Mouse (Mus musculus) megakaryocyte progenitor cell, adult 5-6 weeks (primary cell): ENCODE data around the gene Pard3b. TPM values are rescaled to one million over a fixed set of nuclear protein-coding genes. Genes with fewer than 3 reads are reported as not detected.
"Not testable (repeated sequence)": the region's sequence is repeated elsewhere in the genome, so short reads cannot be mapped to it uniquely, and the experiment has no call there.

Experiments
- ATAC-seq: replicated peaks from 2 replicates; pipeline ENCODE4 v1.8.0; 2016; ENCODE audit warnings: mild to moderate bottlenecking, moderate TSS enrichment, inconsistent platforms; ENCODE audit not compliant: poor library complexity
- total RNA-seq, 2 experiments: library from RNA; stranded (forward) in 1 of 2; stranded (reverse) in 1 of 2; fragments of 157-497, 149-512 nt in 1 of 2; fragments of 200-1000 nt in 1 of 2; gene quantifications; 2 replicates each; pipeline versions ENCODE4 v1.2.3 to v1.2.4; 2015 to 2017

The Pard3b gene
- total RNA-seq, 2 experiments from 2014 or later: 1.4 to 3.0 TPM

GRCm38 (mm10) chr1:62562987-62563386, 924.4 kb downstream of the Pard3b start:
- ATAC-seq: no peak

GRCm38 (mm10) chr1:62564245-62565119, 925.9 kb downstream of the Pard3b start:
- ATAC-seq: no peak

GRCm38 (mm10) chr1:62565120-62565809, 926.6 kb downstream of the Pard3b start:
- ATAC-seq: no peak

GRCm38 (mm10) chr1:62566596-62566995, 928.0 kb downstream of the Pard3b start:
- no peak for ATAC-seq

GRCm38 (mm10) chr1:62576939-62577590, 938.4 kb downstream of the Pard3b start:
- ATAC-seq: no peak

GRCm38 (mm10) chr1:62579024-62579765, 940.6 kb downstream of the Pard3b start:
- ATAC-seq: no peak

- no peak for ATAC-seq
Observed at GRCm38 (mm10) chr1:62580314-62580935, 941.8 kb downstream of the Pard3b start.

- no peak for ATAC-seq
Observed at GRCm38 (mm10) chr1:62582476-62582875, 943.9 kb downstream of the Pard3b start.

GRCm38 (mm10) chr1:62587536-62587935, 948.9 kb downstream of the Pard3b start:
- ATAC-seq: no peak

GRCm38 (mm10) chr1:62591296-62592031, 952.8 kb downstream of the Pard3b start:
- no peak for ATAC-seq

GRCm38 (mm10) chr1:62595401-62595800, 956.8 kb downstream of the Pard3b start:
- ATAC-seq: no peak

- no peak for ATAC-seq
Observed at GRCm38 (mm10) chr1:62597751-62598400, 959.3 kb downstream of the Pard3b start.

- ATAC-seq: no peak
Observed at GRCm38 (mm10) chr1:62598551-62598950, 959.9 kb downstream of the Pard3b start.

- not testable (repeated sequence) for ATAC-seq
Observed at GRCm38 (mm10) chr1:62604644-62605043, 966.0 kb downstream of the Pard3b start.

- no peak for ATAC-seq
Observed at GRCm38 (mm10) chr1:62618109-62618665, 979.6 kb downstream of the Pard3b start.

- ATAC-seq: no peak
Observed at GRCm38 (mm10) chr1:62619456-62619855, 980.8 kb downstream of the Pard3b start.

GRCm38 (mm10) chr1:62622447-62622846, 983.8 kb downstream of the Pard3b start:
- ATAC-seq: no peak

GRCm38 (mm10) chr1:62624166-62624565, 985.5 kb downstream of the Pard3b start:
- ATAC-seq: no peak

- ATAC-seq: no peak
Observed at GRCm38 (mm10) chr1:62624836-62625235, 986.2 kb downstream of the Pard3b start.
